Mouse (Mus musculus) kidney, embryonic 16.5 days (tissue): ENCODE results near the gene Zscan21. TPM values are rescaled to one million over a fixed set of nuclear protein-coding genes. Genes with fewer than 3 reads are reported as not detected.

Experiments used
- ATAC-seq: fragments of 200-750 bp; cut with Nextera tagmentation; 2 replicates; pipeline ENCODE4 v1.8.0; 2017; ENCODE audit warnings: moderate TSS enrichment; ENCODE audit not compliant: low FRiP score, low TSS enrichment
- H3K27ac ChIP-seq: fragments of 300-500 bp; sonication (generic); 2 replicates; pipeline ENCODE4 v1.5.1; 2014; ENCODE audit warnings: low read length
- H3K27me3 ChIP-seq: fragments of 300-500 bp; sonication (generic); 2 replicates; pipeline ENCODE4 v1.6.1; 2014; ENCODE audit warnings: low read length, control low read depth, mixed read lengths; ENCODE audit not compliant: insufficient read depth
- H3K36me3 ChIP-seq: fragments of 300-500 bp; sonication (generic); 2 replicates; pipeline ENCODE4 v1.6.1; 2014; ENCODE audit warnings: low read length, control low read depth, mixed read lengths; ENCODE audit not compliant: insufficient read depth
- H3K4me1 ChIP-seq: fragments of 300-500 bp; sonication (generic); 2 replicates; pipeline ENCODE4 v1.6.1; 2014; ENCODE audit warnings: low read length, control low read depth, mixed read lengths; ENCODE audit not compliant: insufficient read depth
- H3K4me2 ChIP-seq: fragments of 300-500 bp; sonication (generic); replicated peaks from 2 replicates; pipeline ENCODE4 v1.6.1; 2014; ENCODE audit warnings: low read depth, low read length
- H3K4me3 ChIP-seq: fragments of 300-500 bp; sonication (generic); 2 replicates; pipeline ENCODE4 v1.5.1; 2014; ENCODE audit warnings: mild to moderate bottlenecking, low read length
- H3K9ac ChIP-seq: fragments of 300-500 bp; sonication (generic); replicated peaks from 2 replicates; pipeline ENCODE4 v1.6.1; 2014; ENCODE audit warnings: low read length
- H3K9me3 ChIP-seq: fragments of 300-500 bp; sonication (generic); 2 replicates; pipeline ENCODE4 v1.6.1; 2016; ENCODE audit warnings: low read length, control low read depth
- WGBS: fragments of 180-500 bp; shearing (Covaris S2); extraction: QIAGEN DNeasy Blood & Tissue Kit; methylation state at CpG from one replicate; pipeline ENCODE4 v1.1.7; 2014; 5-methylcytosine and 5-hydroxymethylcytosine counted together
- polyA plus RNA-seq: library from polyadenylated mRNA; unstranded; fragments of >200 nt; fragmentation: Nextera tagmentation; extraction: Ambion mirVana; gene quantifications from 2 replicates; pipeline ENCODE4 v1.2.1, GENCODE M21; 2015

The Zscan21 gene
- polyA plus RNA-seq, 1 experiment from 2014 or later: 76.4 TPM

GRCm38 (mm10) chr5:138155443-138155976 is 38.8 kb downstream of the Zscan21 start, which contains the start of gene Zfp113:
TSS of gene Zfp113 (minus strand) at chr5:138155744.
- under 1% methylated on average over 31 of the region's 31 CpGs for WGBS
- no peaks in the 10 kb centered on the region for H3K9me3 ChIP-seq
- peak within 1 kb of the TSS; percentile 95 for H3K27ac ChIP-seq
- peak within 1 kb of the TSS; percentile 97 for H3K9ac ChIP-seq
- H3K27me3 ChIP-seq: no peaks in the 10 kb centered on the region
- H3K4me2 ChIP-seq: peak within 1 kb of the TSS; percentile 80
- H3K4me3 ChIP-seq: peak within 1 kb of the TSS; percentile 83
- peaks cover 9% of the 10 kb centered on the region; the same call in 1 of the 2 replicates for H3K4me1 ChIP-seq
- peaks cover 20% of the 10 kb centered on the region for H3K36me3 ChIP-seq
- peak; percentile 96 for ATAC-seq

GRCm38 (mm10) chr5:138160224-138160762 is 43.6 kb downstream of the Zscan21 start:
- WGBS: 68% methylated on average over 7 of the region's 7 CpGs
- no peak for ATAC-seq
- Histone ChIP-seq H3K36me3 (peaks cover 30% of the 10 kb centered on the region), H3K27me3 (no peaks in the 10 kb centered on the region), H3K4me2 (peak overlapping the region; percentile 60), H3K9ac (peak overlapping the region; percentile 92), H3K9me3 (no peaks in the 10 kb centered on the region), H3K27ac (peak overlapping the region; percentile 71; the same call in 1 of the 2 replicates), H3K4me3 (peak overlapping the region; percentile 92), H3K4me1 (peaks cover 12% of the 10 kb centered on the region)

GRCm38 (mm10) chr5:138160842-138161665 is 44.4 kb downstream of the Zscan21 start, which contains the start of gene Cops6:
TSS of gene Cops6 (plus strand) at chr5:138161071.
- WGBS: under 1% methylated on average over 42 of the region's 42 CpGs
- H3K27me3 ChIP-seq: no peaks in the 10 kb centered on the region
- H3K9ac ChIP-seq: peak within 1 kb of the TSS; percentile 92
- H3K4me2 ChIP-seq: peak within 1 kb of the TSS; percentile 60
- peak; percentile 96 for ATAC-seq
- peaks cover 12% of the 10 kb centered on the region for H3K4me1 ChIP-seq
- H3K4me3 ChIP-seq: peak within 1 kb of the TSS; percentile 92
- H3K9me3 ChIP-seq: no peaks in the 10 kb centered on the region
- H3K36me3 ChIP-seq: peaks cover 37% of the 10 kb centered on the region
- peak within 1 kb of the TSS; percentile 76 for H3K27ac ChIP-seq

GRCm38 (mm10) chr5:138163046-138163445 is 46.3 kb downstream of the Zscan21 start:
- WGBS: 69% methylated on average over 6 of the region's 6 CpGs
- H3K4me2 ChIP-seq: no peak overlapping the region
- peaks cover 12% of the 10 kb centered on the region for H3K4me1 ChIP-seq
- ATAC-seq: no peak
- no peaks in the 10 kb centered on the region for H3K9me3 ChIP-seq
- no peak overlapping the region for H3K4me3 ChIP-seq
- H3K27me3 ChIP-seq: no peaks in the 10 kb centered on the region
- no peak overlapping the region for H3K9ac ChIP-seq
- peaks cover 56% of the 10 kb centered on the region for H3K36me3 ChIP-seq
- H3K27ac ChIP-seq: no peak overlapping the region

GRCm38 (mm10) chr5:138163610-138164009 is 46.9 kb downstream of the Zscan21 start:
- H3K4me2 ChIP-seq: no peak overlapping the region
- H3K27ac ChIP-seq: no peak overlapping the region
- H3K27me3 ChIP-seq: no peaks in the 10 kb centered on the region
- 63% methylated on average over 10 of the region's 10 CpGs for WGBS
- H3K9me3 ChIP-seq: no peaks in the 10 kb centered on the region
- no peak overlapping the region for H3K9ac ChIP-seq
- H3K36me3 ChIP-seq: peaks cover 61% of the 10 kb centered on the region
- no peak for ATAC-seq
- H3K4me1 ChIP-seq: peaks cover 12% of the 10 kb centered on the region
- no peak overlapping the region for H3K4me3 ChIP-seq

GRCm38 (mm10) chr5:138165594-138165993 is 48.9 kb downstream of the Zscan21 start:
- Histone ChIP-seq H3K4me2 (no peak overlapping the region), H3K4me1 (peaks cover 16% of the 10 kb centered on the region)
- WGBS: 62% methylated on average over 8 of the region's 8 CpGs

GRCm38 (mm10) chr5:138170936-138171561 is 54.3 kb downstream of the Zscan21 start:
- H3K27me3 ChIP-seq: no peaks in the 10 kb centered on the region
- H3K27ac ChIP-seq: peak overlapping the region; percentile 97
- peak overlapping the region; percentile 83 for H3K4me3 ChIP-seq
- H3K9me3 ChIP-seq: no peaks in the 10 kb centered on the region
- H3K4me2 ChIP-seq: peak overlapping the region; percentile 89
- peaks cover 43% of the 10 kb centered on the region for H3K36me3 ChIP-seq
- H3K9ac ChIP-seq: peak overlapping the region; percentile 79
- WGBS: under 1% methylated on average over 47 of the region's 47 CpGs
- peak; percentile 90 for ATAC-seq
- H3K4me1 ChIP-seq: peaks cover 11% of the 10 kb centered on the region

More at GRCm38 (mm10) chr5:138165594-138165993, 48.9 kb downstream of the Zscan21 start:
- H3K4me3 ChIP-seq: no peak overlapping the region
- no peaks in the 10 kb centered on the region for H3K9me3 ChIP-seq
- no peak overlapping the region for H3K27ac ChIP-seq
- peaks cover 61% of the 10 kb centered on the region for H3K36me3 ChIP-seq
- no peak overlapping the region for H3K9ac ChIP-seq
- no peaks in the 10 kb centered on the region for H3K27me3 ChIP-seq
- ATAC-seq: no peak

GRCm38 (mm10) chr5:138171695-138172491 is 55.2 kb downstream of the Zscan21 start, which contains the start of the genes Ap4m1 and Mcm7:
TSS of gene Ap4m1 (plus strand) at chr5:138172002.
TSS of gene Mcm7 (minus strand) at chr5:138172422.
- WGBS: under 1% methylated on average over 54 of the region's 54 CpGs
- peak; percentile 95 for ATAC-seq
- Histone ChIP-seq H3K36me3 (peaks cover 42% of the 10 kb centered on the region), H3K4me2 (peak within 1 kb of the TSS; percentile 89), H3K27ac (peak within 1 kb of the TSS; percentile 97), H3K27me3 (no peaks in the 10 kb centered on the region), H3K9ac (peak within 1 kb of the TSS; percentile 79), H3K9me3 (no peaks in the 10 kb centered on the region), H3K4me1 (peaks cover 11% of the 10 kb centered on the region), H3K4me3 (peak within 1 kb of the TSS; percentile 83)

GRCm38 (mm10) chr5:138173217-138173616 is 56.5 kb downstream of the Zscan21 start:
- no peak overlapping the region for H3K27ac ChIP-seq
- H3K4me2 ChIP-seq: peak overlapping the region; percentile 89; the same call in 1 of the 2 replicates
- no peak for ATAC-seq
- WGBS: 73% methylated on average over 3 of the region's 3 CpGs
- H3K36me3 ChIP-seq: peaks cover 42% of the 10 kb centered on the region
- H3K4me3 ChIP-seq: peak overlapping the region; percentile 83; the same call in 1 of the 2 replicates
- H3K4me1 ChIP-seq: peaks cover 11% of the 10 kb centered on the region
- H3K9ac ChIP-seq: no peak overlapping the region
- no peaks in the 10 kb centered on the region for H3K27me3 ChIP-seq
- no peaks in the 10 kb centered on the region for H3K9me3 ChIP-seq
